Mouse (Mus musculus): ENCODE data around the gene Gdf5.

DNA sequence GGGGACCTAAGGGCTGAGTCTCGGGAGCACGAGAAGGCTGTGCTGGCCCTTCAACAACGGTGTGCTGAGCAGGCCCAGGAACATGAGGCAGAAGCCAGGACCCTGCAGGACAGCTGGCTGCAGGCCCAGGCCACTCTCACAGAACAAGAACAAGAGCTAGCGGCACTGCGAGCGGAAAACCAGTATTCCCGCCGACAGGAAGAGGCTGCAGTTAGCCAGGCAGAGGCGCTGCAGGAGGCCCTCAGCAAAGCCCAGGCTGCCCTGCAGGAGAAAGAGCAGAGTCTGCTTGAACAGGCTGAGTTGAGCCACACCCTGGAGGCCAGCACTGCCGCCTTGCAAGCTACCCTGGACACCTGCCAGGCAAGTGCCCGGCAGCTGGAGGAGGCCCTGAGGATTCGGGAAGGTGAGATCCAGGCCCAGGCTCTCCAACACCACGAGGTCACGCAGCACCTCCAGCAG is 46.7 kb upstream of the Gdf5 start:
- TF ChIP-seq CTCF (IDR thresholded peaks at IDR 0.05; ENCODE audit: borderline replicate concordance, extremely low read depth, insufficient read depth, insufficient read length) = no peak
- no peak for TF ChIP-seq POLR2A (IDR thresholded peaks at IDR 0.05; ENCODE audit: borderline replicate concordance, extremely low read depth, insufficient read depth, insufficient read length, poor library complexity, severe bottlenecking)
